Mouse (Mus musculus) liver, adult (tissue): ENCODE measurements around the gene Tfpi.

Experiments used
- GATA4 ChIP-seq: IDR thresholded peaks from 2 replicates; pipeline ENCODE4 v1.6.1; 2014; ENCODE audit warnings: mild to moderate bottlenecking, low read length; ENCODE audit not compliant: insufficient replicate concordance

Tfpi gene

GRCm38 (mm10) chr2:84476577-84476976, at the start of gene Tfpi:
Gene Tfpi, minus strand, starts transcription at chr2:84476775.
- peak; percentile 68; the same call in 1 of the 2 replicates for TF ChIP-seq GATA4

DNA sequence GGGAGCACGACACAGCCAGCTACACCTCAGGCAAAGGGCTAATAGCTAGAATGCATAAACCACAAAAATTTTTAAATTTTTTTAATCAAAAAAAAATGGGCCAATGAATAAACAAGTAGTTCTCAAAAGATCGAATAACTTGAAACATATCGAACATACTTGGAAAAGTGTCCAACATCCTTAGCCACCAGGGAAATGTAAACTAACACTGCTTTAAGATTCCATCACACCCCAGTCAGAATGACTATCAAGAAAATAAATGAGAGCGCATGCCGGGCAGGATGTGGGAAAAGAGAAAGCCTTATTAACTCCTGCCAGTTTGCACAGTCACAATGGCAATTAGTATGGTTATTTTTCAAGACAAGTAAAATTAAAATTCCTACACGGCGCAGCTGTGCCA, 49.6 kb upstream of the Tfpi start:
- no peak for TF ChIP-seq GATA4

DNA sequence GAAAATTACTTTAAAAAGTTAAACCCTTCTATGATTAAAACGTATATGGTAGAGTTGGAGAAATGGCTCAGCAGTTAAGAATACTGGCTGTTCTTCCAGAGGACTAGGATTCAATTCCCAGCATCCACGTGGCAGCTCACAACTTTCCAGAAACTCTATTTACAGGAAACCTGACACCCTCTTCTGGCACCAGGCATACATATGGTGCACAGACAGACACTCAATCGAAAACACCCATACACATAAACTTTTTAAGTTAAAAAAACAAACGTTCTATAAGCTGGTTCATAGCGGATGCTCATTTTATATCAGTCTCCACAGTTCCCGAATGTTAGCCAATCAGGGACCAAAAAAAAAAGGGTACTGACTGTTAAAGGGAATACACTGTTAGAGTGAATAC, 49.2 kb upstream of the Tfpi start:
- TF ChIP-seq GATA4 = no peak

DNA sequence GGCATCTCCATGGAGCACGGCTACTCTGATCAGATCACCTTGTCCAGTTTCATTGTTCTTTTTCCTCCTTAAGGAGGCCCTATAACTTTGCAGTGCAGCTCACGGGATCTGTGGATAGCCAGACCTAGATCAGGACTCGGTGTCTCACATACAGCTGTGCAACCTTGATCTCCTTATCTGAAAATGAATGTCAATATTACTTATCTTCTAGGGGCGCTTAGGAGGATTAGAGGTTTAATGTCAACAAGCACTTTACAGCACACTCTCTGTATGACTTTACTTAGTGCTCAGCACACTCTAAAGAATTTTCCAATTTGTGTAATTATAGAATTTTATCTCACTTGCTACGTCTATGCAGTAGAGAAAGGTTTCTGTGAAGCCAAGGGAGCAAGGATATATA, 48.5 kb upstream of the Tfpi start:
- no peak for TF ChIP-seq GATA4

DNA sequence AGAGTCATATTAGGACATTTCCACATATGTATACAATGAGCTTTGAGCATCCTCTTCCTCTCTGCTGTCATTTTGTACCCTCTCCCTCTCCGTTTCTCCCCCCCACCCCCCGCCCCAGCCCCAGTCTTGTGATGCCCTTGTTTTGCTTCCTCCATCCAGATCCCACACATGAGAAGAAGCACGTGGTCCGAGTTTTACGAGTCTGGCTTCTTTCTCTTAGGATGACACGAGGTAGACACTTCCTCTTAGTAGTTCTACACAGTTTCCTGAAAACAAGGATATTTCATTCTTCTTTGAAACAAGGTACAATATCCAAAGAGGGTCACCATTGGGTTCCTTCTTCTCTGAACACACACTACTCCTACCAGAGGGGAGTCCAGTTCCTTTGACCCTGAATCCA, 47.4 kb upstream of the Tfpi start:
- TF ChIP-seq GATA4 = no peak

DNA sequence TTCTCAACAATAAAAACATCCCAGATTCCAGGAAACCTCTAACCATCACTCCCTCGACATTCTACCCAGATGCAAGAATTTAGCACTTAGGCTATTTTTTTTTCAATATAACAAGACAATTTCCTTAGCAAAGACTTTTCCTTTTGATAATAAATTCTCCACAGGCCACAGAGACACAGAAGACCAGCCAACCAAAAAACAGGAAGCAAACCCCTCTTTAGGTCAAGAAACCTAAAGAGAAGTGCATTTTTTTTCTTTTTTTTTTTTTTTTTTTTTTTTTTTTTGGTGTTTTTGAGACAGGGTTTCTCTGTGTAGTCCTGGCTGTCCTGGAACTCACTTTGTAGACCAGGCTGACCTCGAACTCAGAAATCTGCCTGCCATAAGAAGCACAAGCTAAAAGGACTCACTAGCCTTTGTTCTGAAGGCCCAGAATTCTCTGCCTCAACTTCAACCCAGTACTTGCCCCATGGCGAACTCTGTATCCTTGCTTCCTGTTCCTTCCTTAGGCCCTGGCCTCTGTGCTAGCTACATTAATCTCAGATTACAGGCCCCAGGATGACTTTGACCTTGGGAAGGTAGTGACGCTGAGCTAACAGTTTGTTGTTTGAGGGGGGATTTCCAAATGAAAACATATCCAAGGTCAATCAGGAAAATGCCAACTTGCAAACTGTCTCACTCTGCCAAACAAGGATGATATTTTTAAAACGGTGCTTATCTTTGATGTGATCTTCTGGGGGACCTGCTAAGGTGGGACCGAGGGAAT, 46.7 kb upstream of the Tfpi start:
- TF ChIP-seq GATA4 = no peak

GRCm38 (mm10) chr2:84519514-84520067, 43.0 kb upstream of the Tfpi start:
- TF ChIP-seq GATA4 = no peak

DNA sequence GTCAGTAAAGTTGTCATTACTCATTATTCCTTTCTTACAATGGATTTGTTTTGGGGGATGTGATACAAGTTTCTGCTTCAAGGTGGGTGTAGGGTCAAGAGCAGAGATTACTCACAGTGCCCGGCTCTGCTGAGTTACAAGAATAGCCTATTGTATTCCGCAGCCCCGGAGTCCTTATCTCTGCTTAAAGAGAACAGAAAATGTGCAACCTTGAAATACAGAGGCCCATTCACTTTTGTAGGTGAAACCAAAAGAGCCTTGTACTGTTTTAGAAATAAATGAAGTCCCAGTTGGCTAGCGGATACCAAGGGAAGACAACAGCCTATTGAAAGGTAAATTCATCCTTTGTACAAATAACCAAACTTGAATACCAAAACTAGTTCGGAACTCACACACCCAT, 42.2 kb upstream of the Tfpi start:
- TF ChIP-seq GATA4 = 0 out of 2 replicates have a peak, but pooled peaks have one; percentile 17

DNA sequence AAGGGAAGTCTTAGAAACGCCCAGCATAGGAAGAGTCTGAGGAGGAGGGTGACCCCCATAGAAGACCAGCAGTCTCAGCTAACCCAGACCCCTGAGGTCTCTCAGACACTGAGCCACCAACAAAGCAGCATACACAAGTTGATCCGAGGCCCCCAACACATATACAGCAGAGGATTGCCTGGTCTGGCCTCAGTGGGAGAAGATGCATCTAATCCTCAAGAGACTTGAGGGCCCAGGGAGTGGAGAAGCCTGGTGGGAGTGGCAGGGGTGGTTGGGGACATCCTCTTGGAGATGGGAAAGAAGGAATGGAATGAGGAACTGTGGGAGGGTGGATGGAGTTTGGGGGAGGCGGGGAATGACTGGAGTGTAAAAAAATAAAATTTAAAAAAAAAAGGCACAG, 36.7 kb upstream of the Tfpi start:
- no peak for TF ChIP-seq GATA4

DNA sequence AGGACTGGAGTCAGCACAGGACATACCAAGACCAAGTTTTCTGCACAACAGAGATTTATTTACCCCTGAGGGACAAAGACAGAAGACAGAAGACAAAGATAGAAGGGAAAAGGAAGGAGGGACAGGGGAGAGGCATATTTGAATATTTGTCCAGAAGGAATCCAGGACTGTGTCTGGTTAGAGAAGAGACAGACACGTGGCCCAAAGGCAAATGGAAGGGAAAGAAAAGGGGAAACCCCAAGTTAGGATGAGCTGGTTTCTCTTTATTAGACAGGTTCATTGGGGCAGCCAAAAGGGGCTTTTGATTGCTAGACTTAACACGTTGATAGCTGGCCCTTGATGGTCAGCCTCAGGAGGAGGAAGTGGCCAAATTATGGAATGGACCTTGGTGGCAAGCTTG, 34.9 kb upstream of the Tfpi start:
- no peak for TF ChIP-seq GATA4

GRCm38 (mm10) chr2:84511036-84511435, 34.5 kb upstream of the Tfpi start:
- TF ChIP-seq GATA4 = no peak

DNA sequence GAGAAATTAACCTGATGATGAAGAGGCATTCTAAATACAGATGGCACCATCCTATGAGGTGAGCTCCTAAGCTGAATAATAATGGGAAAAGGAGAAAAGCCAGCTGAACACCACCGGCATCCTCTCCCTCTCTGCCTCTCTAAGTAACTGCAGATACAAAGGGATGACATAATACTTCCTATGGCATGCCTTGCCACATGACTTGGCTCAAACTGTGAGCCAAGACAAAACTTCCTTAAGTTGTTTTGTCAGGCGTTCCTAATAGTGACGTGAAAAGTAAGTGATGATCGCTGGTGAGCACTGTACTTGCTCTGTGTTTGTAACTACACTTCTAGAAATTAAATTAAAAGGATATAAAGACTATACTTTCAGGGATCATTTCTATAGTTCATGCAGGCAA, 27.7 kb upstream of the Tfpi start:
- TF ChIP-seq GATA4 = no peak

DNA sequence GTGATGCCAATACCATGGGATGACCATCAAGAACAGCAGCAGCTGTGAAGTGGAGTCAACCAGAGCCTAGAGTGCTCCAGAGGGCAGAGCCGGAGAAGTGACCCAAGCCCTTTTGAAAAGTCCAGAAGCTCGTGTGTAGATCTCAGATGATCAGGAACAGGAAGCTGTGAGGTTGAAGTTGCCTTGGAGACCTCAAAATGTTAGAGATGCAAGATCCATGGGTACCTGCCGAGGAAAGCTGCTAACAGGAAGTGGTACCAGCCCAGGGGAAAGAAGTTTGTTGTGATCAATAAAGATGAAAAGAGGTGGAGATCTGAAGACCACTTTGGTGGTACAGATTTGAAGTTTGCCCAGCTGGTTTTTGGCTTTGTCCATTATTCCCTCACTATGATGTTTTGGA, 22.3 kb upstream of the Tfpi start:
- TF ChIP-seq GATA4 = no peak

DNA sequence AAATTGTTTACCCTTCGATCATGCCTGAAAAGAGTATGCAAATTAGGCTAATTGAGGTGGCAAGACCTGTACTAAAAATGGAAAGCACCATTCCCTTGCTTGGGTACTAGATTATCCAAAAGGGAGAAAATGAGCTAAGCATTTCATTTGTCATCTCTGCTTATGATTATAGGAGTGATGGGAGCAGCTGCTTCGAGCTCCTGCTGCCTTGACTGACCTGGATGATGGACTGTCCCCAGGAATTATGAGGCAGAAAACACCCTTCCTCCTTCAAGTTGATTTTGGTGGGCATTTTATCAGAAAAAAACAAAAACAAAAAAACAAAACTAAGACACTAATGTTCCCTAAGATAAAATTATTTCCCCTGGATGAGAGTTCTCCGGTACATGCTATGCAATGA, 18.5 kb upstream of the Tfpi start:
- no peak for TF ChIP-seq GATA4

- TF ChIP-seq GATA4 = no peak
Observed at GRCm38 (mm10) chr2:84493626-84494025, 17.1 kb upstream of the Tfpi start.

- no peak for TF ChIP-seq GATA4
Observed at GRCm38 (mm10) chr2:84491715-84492114, 15.1 kb upstream of the Tfpi start.
